Mouse (Mus musculus): ENCODE data around the gene Olfr5. TPM values are rescaled to one million over a fixed set of nuclear protein-coding genes. Genes with fewer than 3 reads are reported as not detected.

Olfr5 gene
- polyA plus RNA-seq, 1 experiment, result not detected

- DNase-seq, result no peak
- TF ChIP-seq CTCF (conservative IDR thresholded peaks at IDR 0.05; ENCODE audit: insufficient read depth, insufficient read length, low read depth, low read length) (no peak), POLR2A (IDR thresholded peaks at IDR 0.05; ENCODE audit: low read depth, low read length) (no peak)
- H3K36me3 ChIP-seq (ENCODE audit: control insufficient read depth, insufficient read depth, low read length), result no peaks in the 10 kb centered on the region
- H3K27ac ChIP-seq (ENCODE audit: insufficient read depth, low read depth, low read length), result no peak within 1 kb of the TSS
- no peaks in the 10 kb centered on the region for H3K27me3 ChIP-seq (replicated peaks; ENCODE audit: control insufficient read depth, insufficient read depth, low read length)
- no peaks in the 10 kb centered on the region for H3K4me1 ChIP-seq (ENCODE audit: control insufficient read depth, insufficient read depth, low read length)
- H3K4me3 ChIP-seq (ENCODE audit: insufficient read depth, low read depth, low read length), result no peak within 1 kb of the TSS
Observed at GRCm38 (mm10) chr7:6466951-6467350, 19.8 kb downstream of the Olfr5 start, which contains the start of gene Olfr1346. TSS of gene Olfr1346 (plus strand) at chr7:6467101.

GRCm38 (mm10) chr7:6456399-6456798 is 30.3 kb downstream of the Olfr5 start:
- Histone ChIP-seq H3K27ac (ENCODE audit: insufficient read depth, low read depth, low read length) (no peak overlapping the region), H3K4me3 (ENCODE audit: insufficient read depth, low read depth, low read length) (no peak overlapping the region), H3K4me1 (ENCODE audit: control insufficient read depth, insufficient read depth, low read length) (no peaks in the 10 kb centered on the region), H3K36me3 (ENCODE audit: control insufficient read depth, insufficient read depth, low read length) (no peaks in the 10 kb centered on the region), H3K27me3 (replicated peaks; ENCODE audit: control insufficient read depth, insufficient read depth, low read length) (no peaks in the 10 kb centered on the region)
- DNase-seq, result no peak
- TF ChIP-seq POLR2A (IDR thresholded peaks at IDR 0.05; ENCODE audit: low read depth, low read length) (no peak), CTCF (conservative IDR thresholded peaks at IDR 0.05; ENCODE audit: insufficient read depth, insufficient read length, low read depth, low read length) (no peak)
- WGBS, result 42% methylated on average over 3 of the region's 3 CpGs

GRCm38 (mm10) chr7:6455868-6456267 is 30.9 kb downstream of the Olfr5 start, which contains the start of gene Olfr1336:
TSS of gene Olfr1336 (plus strand) at chr7:6456168.
- H3K27ac ChIP-seq (ENCODE audit: insufficient read depth, low read depth, low read length), result no peak within 1 kb of the TSS
- H3K36me3 ChIP-seq (ENCODE audit: control insufficient read depth, insufficient read depth, low read length), result no peaks in the 10 kb centered on the region

GRCm38 (mm10) chr7:6447771-6448170 is 39.0 kb downstream of the Olfr5 start:
- Histone ChIP-seq H3K4me1 (ENCODE audit: control insufficient read depth, insufficient read depth, low read length) (no peaks in the 10 kb centered on the region), H3K36me3 (ENCODE audit: control insufficient read depth, insufficient read depth, low read length) (no peaks in the 10 kb centered on the region), H3K27me3 (replicated peaks; ENCODE audit: control insufficient read depth, insufficient read depth, low read length) (no peaks in the 10 kb centered on the region), H3K4me3 (ENCODE audit: insufficient read depth, low read depth, low read length) (no peak overlapping the region), H3K27ac (ENCODE audit: insufficient read depth, low read depth, low read length) (no peak overlapping the region)
- 74% methylated on average over 5 of the region's 5 CpGs for WGBS
- no peak for DNase-seq
- no peak for TF ChIP-seq POLR2A (IDR thresholded peaks at IDR 0.05; ENCODE audit: low read depth, low read length)
- TF ChIP-seq CTCF (conservative IDR thresholded peaks at IDR 0.05; ENCODE audit: insufficient read depth, insufficient read length, low read depth, low read length), result no peak

More at GRCm38 (mm10) chr7:6455868-6456267, 30.9 kb downstream of the Olfr5 start, which contains the start of gene Olfr1336:
- Histone ChIP-seq H3K27me3 (replicated peaks; ENCODE audit: control insufficient read depth, insufficient read depth, low read length) (no peaks in the 10 kb centered on the region), H3K4me1 (ENCODE audit: control insufficient read depth, insufficient read depth, low read length) (no peaks in the 10 kb centered on the region), H3K4me3 (ENCODE audit: insufficient read depth, low read depth, low read length) (no peak within 1 kb of the TSS)
- TF ChIP-seq CTCF (conservative IDR thresholded peaks at IDR 0.05; ENCODE audit: insufficient read depth, insufficient read length, low read depth, low read length) (no peak), POLR2A (IDR thresholded peaks at IDR 0.05; ENCODE audit: low read depth, low read length) (no peak)
- no peak for DNase-seq

- Histone ChIP-seq H3K4me1 (ENCODE audit: control insufficient read depth, insufficient read depth, low read length) (no peaks in the 10 kb centered on the region), H3K27ac (ENCODE audit: insufficient read depth, low read depth, low read length) (no peak overlapping the region), H3K36me3 (ENCODE audit: control insufficient read depth, insufficient read depth, low read length) (no peaks in the 10 kb centered on the region), H3K4me3 (ENCODE audit: insufficient read depth, low read depth, low read length) (no peak overlapping the region), H3K27me3 (replicated peaks; ENCODE audit: control insufficient read depth, insufficient read depth, low read length) (no peaks in the 10 kb centered on the region)
- DNase-seq, result peak; percentile 3
- TF ChIP-seq CTCF (conservative IDR thresholded peaks at IDR 0.05; ENCODE audit: insufficient read depth, insufficient read length, low read depth, low read length) (no peak), POLR2A (IDR thresholded peaks at IDR 0.05; ENCODE audit: low read depth, low read length) (no peak)
- 63% methylated on average over 2 of the region's 2 CpGs for WGBS
Observed at GRCm38 (mm10) chr7:6441173-6441572, 45.6 kb downstream of the Olfr5 start.

- TF ChIP-seq POLR2A (IDR thresholded peaks at IDR 0.05; ENCODE audit: low read depth, low read length) (no peak), CTCF (conservative IDR thresholded peaks at IDR 0.05; ENCODE audit: insufficient read depth, insufficient read length, low read depth, low read length) (no peak)
- 67% methylated on average over 3 of the region's 3 CpGs for WGBS
- DNase-seq, result no peak
Observed at GRCm38 (mm10) chr7:6438388-6438787, 48.4 kb downstream of the Olfr5 start, which contains the start of gene Olfr1344. TSS of gene Olfr1344 (plus strand) at chr7:6438688.

GRCm38 (mm10) chr7:6430342-6430741 is 56.4 kb downstream of the Olfr5 start:
- DNase-seq, result peak; percentile 36
- no peaks in the 10 kb centered on the region for H3K4me1 ChIP-seq (ENCODE audit: control insufficient read depth, insufficient read depth, low read length)
- 43% methylated on average over 2 of the region's 2 CpGs for WGBS
- no peak overlapping the region for H3K27ac ChIP-seq (ENCODE audit: insufficient read depth, low read depth, low read length)
- TF ChIP-seq POLR2A (IDR thresholded peaks at IDR 0.05; ENCODE audit: low read depth, low read length) (no peak), CTCF (conservative IDR thresholded peaks at IDR 0.05; ENCODE audit: insufficient read depth, insufficient read length, low read depth, low read length) (peak; percentile 73)
- no peaks in the 10 kb centered on the region for H3K27me3 ChIP-seq (replicated peaks; ENCODE audit: control insufficient read depth, insufficient read depth, low read length)
- H3K36me3 ChIP-seq (ENCODE audit: control insufficient read depth, insufficient read depth, low read length), result no peaks in the 10 kb centered on the region
- H3K4me3 ChIP-seq (ENCODE audit: insufficient read depth, low read depth, low read length), result no peak overlapping the region

More at GRCm38 (mm10) chr7:6438388-6438787, 48.4 kb downstream of the Olfr5 start, which contains the start of gene Olfr1344:
- H3K36me3 ChIP-seq (ENCODE audit: control insufficient read depth, insufficient read depth, low read length), result no peaks in the 10 kb centered on the region
- H3K4me3 ChIP-seq (ENCODE audit: insufficient read depth, low read depth, low read length), result no peak within 1 kb of the TSS
- H3K27me3 ChIP-seq (replicated peaks; ENCODE audit: control insufficient read depth, insufficient read depth, low read length), result no peaks in the 10 kb centered on the region
- H3K27ac ChIP-seq (ENCODE audit: insufficient read depth, low read depth, low read length), result no peak within 1 kb of the TSS
- H3K4me1 ChIP-seq (ENCODE audit: control insufficient read depth, insufficient read depth, low read length), result no peaks in the 10 kb centered on the region
